Mouse (Mus musculus) B cell, adult 2 months (primary cell): ENCODE data around the gene Skap2.

Experiments used
- DNase-seq, 2 experiments: peaks; one replicate each; pipeline ENCODE4 v3.0.0; 2022

The Skap2 gene

DNA sequence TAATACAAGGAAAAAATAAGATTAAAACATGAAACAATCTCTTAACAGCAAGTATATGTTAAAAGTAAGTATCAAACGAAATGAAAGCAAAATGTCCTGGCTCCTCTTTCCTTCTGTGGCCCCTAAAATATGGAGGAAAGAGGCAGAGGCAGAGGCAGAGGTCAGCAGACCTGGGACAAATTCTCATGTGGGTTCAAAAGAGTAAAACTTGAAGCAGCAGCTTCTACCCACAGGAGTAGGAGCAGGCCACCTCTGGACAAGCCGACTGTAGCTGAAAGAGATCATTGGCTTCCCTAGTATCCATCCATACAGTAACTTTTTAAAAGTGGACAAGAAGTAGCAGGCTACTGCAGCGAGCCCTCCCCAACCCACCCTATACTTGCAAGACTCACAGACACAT lies 7.4 kb downstream of the Skap2 start:
- DNase-seq: no peak

DNA sequence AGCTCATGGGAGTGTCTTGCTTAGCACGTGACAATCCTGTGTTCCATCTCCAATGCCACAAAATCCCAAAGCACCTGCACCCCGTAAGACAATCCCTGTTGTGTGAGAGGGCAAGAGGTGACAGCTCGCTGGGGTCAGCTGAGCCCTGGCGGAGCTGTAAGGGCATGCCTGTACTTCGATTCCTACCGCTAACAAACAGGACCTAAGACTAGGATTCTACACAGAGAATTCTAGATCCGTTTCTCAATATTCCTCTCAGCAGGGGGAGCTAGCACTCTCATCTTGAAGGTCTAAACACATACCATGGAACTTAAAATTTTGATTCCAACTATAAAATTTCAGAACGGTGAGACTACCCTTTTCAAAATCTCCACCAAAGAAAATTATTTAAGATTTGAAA lies 9.7 kb downstream of the Skap2 start:
- no peak for DNase-seq

DNA sequence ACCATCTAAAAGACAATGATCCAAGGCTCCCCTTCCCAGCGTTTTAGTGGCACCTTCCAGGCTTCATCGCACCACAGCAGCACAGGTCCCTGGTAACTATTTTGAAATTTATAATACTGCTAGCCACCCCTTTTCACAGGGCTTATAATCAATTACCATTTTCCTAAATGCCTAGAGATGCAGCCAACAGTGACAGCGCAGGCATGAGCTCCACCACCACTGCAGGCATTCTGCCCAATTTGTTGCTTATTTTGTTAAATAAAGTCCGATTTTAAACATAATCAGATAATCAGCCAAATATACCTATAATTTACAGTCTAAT lies 13.2 kb downstream of the Skap2 start:
- no peak for DNase-seq

DNA sequence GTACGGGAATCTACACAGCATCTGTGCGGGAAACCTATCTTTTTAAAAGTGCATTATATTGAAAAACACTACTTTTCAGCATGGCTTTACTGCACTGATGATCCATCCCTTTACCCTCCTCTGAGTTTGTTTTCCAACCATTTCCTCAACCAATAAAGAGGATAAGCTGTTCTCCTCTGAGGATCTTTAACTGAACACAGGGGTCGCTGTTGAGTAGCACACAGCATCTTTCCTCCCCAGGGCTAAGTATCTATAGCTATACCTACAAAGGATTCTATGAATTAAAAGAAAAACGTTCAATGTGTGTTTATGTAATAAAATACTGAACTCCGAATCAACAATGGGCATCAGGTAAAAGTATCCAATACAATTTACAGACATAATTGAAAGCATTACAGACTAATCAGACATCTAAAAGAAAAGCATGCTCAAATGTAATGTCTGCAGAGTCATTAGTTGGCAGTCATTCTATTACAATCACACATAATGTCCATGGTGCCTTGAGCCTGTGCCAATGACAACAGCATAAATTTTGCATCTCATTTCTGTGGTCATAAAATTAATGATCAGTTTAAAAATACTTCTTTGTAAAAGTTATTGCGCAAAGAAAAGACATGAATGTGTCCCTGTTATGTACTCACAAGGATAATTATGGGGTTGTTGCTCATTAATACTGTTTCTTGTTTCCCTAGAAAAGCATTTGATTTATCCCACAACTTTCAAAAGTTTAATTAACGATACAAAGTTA lies 13.8 kb downstream of the Skap2 start:
- peak in 1 of 2 experiments; percentile 33 for DNase-seq

DNA sequence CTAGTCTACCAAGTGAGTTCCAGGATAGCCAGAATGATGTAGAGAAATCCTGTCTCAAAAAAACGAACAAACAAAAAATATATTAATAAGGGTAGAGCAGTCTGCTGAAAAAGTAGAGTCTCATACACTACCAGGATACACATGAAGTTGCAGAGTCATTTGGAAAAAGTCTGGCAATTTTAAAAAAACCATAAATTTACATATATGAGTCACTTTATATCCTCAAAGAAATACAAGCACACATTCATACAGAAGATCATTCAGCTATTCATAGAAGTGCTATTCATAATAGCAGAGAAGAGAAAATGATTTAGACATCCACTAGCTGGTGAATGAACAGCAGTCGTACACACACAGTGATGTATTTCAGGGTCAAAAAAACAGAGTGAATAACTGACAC lies 24.4 kb downstream of the Skap2 start:
- no peak for DNase-seq

DNA sequence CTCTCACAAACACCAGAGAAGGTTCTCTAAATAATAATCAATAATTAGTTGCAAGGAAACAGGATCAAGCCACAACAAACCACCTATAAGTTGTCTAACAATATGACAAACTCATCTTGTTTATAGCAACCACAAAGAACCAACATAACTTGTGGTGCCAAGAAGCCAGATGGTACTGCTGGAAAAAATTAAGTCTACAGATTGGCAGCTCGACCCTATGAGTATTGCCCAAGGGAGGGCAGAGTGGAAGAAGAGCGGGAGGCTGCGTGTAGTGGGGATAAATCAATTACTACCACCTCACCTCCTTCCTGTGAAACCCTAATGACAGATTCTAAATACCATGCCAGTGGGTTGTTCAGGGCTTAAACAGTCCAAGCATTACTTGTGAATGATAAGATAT lies 34.7 kb downstream of the Skap2 start:
- DNase-seq: no peak

DNA sequence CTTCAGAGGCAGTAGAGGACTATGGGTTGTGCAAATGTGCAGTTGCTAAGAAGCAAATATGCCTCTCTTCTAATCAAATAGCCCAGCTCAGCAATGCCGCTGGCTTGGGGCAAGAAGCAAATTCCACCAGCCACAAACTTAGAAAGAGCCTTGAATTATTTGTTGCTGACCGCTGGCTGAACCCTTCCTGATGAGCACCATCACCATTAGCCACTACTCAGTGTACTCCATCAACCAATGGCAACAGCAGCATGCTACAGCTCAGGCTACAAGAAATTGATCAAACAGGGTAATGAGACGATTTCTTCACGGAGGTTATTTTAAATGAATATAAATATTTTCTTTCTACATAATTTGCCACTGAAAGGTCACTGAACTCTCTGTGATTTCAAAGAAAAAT lies 36.6 kb downstream of the Skap2 start:
- no peak for DNase-seq

DNA sequence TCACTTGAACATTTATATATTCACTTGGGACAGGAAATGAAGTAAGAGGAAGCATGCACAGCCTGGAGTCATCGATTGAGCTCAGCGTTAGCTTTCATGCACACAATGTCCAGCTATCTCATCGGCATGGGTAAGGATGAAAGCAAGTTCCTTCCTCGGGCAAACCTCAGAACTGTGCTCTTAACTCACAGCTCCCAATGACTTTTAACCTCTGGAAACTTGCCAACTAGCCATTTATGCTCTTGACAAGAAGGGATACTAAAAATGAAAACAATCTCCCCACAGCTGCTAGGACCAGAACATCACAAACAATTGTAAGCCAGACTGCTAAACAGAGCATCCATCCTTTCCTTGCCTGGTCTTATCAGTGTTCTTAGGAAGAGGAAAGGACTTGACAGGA lies 53.4 kb downstream of the Skap2 start:
- no peak for DNase-seq

DNA sequence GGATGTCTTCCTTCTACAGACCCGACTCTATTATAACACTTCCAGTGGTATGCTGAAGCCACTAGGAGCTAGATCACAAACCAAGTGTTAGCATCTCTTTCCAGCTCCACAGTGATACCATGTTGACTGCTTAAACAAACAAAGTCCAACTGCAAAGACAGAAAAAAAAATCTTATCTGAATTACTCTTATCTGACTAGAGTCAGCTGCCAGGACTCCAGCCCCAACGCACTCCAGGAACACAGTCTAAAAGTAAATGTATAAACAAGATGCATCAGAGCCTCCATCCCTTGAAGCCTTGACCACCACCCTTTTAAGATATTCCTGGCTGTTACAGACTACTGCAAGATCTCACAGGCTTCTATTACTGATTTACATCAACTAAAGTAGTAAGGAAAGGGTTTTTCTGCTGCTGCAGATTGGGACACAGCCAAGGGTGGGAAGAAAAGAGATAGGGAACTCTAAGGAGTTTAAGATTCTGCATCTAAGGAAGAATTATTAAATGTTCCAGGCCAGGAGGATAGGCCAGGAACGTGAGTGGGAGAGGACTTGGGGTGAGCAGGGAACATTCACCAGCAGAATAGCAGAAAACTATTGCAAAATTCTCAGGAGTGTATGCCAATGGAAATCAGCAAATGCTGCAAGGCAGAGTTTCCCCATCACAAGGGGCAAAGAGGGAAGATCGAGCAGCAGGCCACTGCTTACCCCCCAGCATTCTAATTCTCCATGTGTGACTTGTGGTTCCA lies 56.1 kb downstream of the Skap2 start:
- no peak for DNase-seq

DNA sequence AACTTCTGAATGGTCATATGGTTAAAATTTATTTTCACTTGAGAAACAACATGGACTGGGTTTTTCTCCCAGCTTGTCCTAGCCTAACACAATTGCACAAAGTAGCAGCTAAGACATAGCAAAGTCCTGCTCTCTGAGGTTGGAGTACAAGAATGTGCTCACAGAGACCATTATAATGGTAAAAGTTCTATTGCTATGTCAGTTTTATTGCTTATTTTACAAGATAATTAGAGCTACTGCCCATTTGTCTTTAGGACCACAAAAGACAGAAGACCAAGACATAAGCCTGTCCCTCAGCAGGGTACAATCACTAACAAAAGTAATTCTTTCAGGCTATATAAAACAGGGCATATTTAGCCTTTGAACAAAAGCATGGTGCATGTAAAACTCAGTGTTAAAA lies 64.7 kb downstream of the Skap2 start:
- no peak for DNase-seq

DNA sequence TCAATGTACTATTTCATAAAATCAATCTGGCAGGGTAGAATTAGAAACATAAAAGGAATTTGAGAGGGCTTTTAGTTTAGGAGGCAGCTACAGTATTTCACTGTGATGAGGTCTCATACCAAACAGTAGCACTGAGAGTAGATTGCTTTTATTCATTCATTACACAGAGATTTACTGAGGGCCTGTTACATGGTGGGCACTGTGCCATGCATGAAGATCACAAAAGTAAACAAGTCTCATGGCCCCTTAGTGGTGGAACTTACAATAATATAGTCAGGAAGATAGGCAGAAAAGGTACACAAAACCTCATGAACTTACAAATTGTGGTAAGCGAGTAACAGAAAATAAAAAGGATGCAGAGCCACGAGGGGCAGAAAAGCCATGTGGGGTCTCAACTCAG lies 67.4 kb downstream of the Skap2 start:
- DNase-seq: no peak

DNA sequence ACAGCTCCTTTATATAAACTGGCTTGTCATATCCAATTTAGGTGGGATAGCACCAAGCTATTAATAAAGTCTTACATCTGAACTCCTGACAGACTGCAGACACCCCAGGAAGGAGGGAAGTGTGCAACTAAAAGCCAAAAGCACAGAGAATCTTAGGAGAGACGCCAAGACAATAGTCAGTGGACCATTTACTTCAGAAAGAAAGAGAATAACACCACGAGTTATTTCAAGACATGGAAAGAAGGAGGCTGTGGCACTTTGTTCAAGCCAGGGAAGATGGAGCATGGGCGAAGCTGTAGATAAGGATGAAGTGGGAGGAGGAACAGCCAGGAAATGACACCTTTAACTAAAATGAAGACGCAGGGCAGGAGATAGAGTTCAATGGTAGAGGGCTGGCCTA lies 78.4 kb downstream of the Skap2 start:
- no peak for DNase-seq

DNA sequence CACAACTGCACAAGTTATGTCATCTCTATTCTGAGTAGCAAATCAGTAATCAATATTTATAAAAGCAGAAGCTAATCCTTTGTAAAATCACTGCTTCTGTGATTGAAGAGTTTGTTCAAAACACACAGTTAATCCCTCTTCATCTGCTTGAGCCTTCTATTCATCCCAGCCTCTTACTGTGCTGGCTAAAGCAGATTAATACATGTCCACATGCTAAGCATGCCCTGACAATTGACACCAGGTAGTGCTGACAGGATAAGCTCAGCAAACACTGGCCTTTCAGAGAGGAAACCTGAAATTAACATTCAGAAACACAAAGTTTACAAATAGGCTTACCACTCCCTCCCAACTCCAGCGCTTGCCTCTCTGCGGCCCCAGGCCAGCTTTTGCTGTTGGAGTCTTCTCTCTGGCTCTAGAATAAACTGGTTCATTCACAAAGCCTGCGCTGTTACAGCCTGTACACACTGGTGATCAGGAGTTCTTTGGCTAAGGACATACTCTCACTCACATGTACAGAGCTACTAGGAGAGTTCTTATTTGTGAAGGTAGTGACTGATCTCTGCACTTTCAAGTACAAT lies 79.2 kb downstream of the Skap2 start:
- no peak for DNase-seq

DNA sequence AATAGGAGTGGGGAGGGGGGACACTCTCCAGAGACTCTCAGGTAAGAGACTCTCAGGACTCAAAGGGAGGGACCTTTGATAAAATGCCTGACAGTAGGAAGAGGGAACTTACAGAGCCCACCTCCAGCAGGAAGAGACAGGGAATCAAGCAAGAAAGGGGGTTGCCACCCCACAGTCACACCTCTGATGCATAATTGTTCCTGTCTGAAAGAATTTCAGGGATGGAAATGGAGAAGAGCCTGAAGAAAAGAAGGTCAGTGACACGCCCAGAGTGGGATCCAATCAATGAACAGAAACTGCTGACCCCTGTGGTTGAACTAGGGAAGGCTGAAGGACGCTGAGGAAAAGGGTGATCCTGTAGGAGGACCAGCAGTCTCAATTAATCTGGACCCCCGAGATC lies 85.2 kb downstream of the Skap2 start:
- DNase-seq: no peak

DNA sequence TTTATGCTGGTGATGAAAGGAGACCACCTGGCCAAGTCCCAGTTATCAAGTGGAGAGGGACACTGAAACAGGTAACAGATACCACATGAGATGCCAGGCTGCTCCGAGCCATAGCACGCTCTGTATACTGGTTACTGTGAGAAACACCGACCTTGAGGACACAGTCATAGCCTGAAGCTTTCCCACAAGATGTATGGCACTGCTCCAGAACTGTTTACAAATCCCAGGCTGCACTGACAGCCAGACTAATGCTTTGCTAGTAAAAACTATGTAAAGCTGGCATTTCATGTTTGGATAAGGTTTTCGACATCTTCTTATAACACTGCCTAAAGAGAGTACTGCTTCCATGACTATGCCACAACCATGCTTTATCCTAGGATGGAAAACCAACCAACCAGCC lies 90.5 kb downstream of the Skap2 start:
- no peak for DNase-seq

DNA sequence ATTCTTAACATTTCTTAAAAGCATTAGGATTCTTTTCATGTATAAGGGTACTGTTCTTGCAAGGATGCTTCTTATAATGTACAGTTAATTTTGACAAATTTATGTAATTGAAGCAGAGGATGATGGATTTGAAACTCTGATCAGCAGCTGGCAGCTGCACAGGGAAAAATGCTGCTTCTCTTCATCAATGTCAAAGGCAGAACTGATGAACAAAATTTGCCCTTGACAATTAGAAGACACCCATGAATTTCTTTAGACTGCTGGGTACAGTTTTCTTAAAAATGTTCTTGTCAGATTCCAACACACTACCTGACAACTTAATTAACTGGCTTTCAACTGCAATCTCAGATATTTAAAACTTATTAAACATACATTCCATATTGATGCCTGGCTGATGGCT lies 103.9 kb downstream of the Skap2 start:
- DNase-seq: no peak

DNA sequence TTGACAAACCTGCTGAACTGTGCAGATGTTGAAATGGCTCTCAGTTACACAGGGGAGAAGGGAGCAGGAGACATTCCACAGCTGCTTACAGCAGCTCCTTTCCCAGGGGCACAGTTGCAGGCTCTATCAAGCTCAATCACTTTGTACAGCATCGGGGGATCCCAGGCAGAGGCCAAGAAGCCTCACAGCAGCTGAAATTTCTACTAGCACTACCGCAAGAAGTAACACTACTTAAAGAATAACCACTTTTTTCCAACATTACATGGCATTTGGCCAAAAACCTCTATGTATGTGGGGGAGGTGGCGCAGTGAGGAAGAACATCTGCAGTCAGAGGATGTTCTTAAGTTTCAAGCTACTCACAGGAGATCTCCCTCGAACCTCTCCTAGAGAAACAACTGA lies 106.7 kb downstream of the Skap2 start:
- no peak for DNase-seq

DNA sequence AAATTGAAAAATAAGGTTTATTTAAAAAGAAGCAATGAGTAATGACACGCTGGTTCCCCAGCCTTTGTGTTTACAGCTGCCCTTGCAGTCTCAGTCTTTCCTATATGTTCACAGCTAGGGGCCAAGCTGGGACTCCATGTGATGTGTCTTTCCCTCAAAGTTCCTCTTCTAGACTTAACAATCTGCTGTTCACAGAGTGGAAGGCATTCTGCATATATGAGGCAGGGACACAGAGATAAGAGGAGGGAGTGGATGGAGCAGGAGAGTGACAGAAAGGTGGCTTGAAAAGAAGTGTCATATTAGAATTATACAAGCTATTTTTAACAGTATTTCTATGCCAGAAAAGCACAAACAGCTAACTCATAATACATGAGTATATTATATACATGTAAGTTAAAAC lies 110.8 kb downstream of the Skap2 start:
- DNase-seq: no peak

DNA sequence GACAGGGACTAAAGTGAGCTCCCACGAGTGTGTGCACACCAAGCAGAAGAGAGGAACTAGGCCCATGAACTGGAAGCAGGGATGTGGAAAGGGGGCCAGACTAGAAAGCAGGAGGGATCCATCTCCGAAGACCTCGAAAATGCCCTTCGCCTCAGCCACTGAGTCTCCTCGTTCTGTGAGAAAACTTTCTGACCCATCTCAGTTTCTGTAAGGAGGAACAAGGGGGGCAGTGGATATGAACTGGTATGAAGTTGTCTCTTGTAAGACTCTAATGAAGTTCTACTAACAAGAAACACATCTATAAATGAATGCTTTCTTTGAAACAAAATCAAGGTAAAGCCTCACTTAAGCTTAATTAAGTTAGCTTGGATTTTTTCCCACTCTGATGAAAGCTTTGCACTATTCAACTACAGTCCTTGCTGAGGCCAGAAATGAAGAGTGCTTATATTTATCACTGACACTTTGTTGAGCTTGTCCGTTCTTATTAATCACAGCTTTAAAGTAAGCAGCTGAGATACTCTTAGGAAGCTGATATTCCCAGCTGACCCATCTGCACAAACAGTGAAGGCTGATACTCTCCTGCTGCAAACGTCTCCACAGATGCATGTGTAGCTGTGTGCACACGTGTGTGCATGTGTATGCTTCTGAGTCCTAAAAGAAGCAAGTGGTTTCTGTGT lies 113.9 kb downstream of the Skap2 start:
- DNase-seq: no peak

DNA sequence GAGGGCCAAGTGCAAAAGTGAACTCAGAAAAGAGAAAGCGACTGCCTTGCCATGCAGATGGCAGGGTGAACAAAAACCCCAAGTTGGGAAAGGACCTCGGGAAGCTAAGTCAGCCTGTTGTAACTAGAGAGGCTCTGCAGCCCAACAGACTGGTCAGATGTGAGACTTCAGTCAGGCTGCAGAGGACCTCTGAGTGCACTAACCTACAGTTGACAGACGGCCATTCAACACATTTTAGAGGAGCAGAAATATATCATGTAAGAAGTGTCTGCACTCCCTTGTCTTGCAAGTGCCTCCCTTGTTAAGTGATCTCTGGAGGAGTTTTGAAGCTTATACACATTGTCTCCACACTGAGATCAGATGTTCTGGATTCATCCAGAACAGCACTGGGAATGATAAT lies 116.6 kb downstream of the Skap2 start:
- DNase-seq: no peak

DNA sequence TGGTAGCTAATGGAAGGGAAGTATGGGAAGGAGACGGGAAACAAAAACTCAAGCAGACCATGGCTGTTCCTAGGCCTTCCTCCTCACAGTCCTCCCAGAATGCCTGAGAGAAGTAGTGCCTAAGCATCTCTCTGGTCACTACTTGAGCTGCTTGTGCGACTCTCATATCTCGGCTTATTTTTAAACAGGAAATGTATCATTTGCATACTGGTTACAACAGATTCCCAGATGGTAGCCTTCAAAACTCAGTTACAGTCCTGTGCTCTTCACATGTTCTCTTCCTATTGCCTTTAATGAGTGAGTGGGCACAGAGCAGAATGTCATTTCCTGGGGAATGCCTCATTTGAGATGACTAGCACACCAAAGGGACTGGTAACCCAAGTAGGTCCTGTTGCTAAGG lies 117.6 kb downstream of the Skap2 start:
- DNase-seq: no peak

DNA sequence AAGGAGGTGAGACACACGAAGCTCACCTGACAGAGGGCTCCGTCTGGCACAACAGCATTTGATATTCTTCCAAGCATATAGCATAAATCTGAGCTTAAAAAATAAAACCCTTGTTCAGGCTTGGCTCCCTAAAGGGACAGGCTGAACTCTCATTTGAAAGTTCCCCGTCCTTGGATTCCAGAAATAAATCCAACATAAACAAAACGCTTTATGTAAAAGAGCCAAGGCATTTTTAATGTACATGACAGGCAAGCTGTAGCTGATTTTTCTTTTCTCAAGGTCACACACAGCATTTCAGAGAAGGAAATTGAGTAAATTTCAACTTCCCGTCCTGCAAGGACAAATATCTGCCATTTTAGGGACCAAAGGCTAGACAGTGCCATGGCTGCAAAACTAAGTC lies 122.0 kb downstream of the Skap2 start:
- no peak for DNase-seq

DNA sequence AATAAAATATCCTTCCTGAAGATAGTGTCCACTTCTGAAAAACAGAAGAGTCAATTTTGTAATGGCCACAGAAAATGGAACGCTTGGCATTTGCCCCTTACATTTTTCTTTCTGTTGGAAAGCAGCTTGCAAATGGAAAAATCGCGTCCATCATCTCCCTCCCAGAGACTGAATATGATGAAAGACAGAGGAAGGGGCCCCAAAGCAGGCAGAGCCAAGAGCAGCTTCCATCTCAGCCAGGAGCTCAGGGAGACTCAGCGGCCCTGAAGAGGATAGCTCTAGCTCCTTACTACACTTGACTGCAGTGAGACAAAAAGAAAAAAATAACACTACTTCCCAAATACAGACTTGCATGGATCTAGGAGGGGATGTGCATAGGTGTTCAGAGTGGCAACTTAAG lies 122.5 kb downstream of the Skap2 start:
- DNase-seq: no peak

DNA sequence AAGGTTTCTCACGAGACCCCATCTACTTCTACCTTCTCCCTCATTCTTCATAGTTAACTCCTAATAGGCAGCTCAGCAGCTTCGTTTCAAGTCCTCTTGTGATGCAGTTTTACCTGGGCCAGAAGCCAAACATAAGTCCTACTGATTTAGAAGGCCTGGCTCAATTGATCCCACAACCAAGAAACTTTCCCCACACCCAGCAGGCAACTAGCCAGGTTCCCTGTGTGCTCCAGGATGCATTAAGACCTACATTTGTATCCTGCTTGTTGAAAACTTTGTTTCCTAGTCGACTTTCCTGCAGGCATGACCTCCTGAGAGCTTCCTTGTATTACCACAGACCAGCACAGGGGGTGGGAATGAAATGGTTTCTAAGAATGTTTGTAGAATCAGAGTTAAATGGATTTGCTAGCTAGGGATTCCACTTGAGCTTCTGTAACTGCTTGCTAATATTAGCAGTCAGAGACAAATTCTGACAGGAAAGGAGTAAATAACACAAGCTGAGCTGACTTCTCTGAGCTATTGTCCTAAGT lies 125.4 kb downstream of the Skap2 start:
- DNase-seq: no peak
